Mouse (Mus musculus): ENCODE measurements around the gene Krt9.
A peak's percentile ranks its signal among the peaks of the same experiment; 100 is the strongest.

Krt9 gene

DNA sequence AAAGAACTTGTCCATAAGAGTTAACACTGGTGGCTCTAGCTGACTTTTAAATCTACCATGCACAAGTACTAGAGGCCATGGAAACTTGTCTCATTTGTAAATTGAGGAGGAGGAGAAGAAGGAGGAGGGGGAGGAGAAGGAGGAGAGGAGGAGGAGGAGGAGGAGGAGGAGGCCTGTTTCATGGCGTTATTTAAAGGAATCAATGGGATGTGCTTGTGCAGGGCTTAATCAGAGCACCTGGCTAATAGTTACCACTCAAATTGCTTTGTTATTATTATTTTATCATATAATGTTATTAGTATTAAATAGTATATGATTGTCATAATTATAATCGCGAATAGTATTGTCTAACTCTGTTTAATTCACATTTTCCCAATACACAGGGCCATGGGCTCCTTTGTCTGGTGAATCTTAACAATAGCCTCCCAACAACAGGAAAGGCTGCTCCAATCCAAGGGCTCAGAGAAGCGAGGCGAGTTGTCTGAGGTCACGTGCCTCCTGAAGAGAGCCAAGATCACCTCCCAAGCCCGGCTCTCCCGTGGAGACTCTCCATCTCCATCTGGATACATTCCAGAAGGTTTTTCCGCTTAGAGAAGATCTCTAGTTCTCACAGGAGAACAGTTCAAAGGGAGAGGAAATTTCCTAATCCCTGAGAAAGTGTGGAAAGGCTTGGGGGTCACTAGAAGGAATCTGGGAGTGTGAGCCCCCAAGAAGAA lies 44.3 kb downstream of the Krt9 start, which contains the start of gene Krt19:
TSS of gene Krt19 (minus strand) at position 51 of the 716 bp plus-strand sequence.
- no peak for DNase-seq (ENCODE audit: low read depth)

DNA sequence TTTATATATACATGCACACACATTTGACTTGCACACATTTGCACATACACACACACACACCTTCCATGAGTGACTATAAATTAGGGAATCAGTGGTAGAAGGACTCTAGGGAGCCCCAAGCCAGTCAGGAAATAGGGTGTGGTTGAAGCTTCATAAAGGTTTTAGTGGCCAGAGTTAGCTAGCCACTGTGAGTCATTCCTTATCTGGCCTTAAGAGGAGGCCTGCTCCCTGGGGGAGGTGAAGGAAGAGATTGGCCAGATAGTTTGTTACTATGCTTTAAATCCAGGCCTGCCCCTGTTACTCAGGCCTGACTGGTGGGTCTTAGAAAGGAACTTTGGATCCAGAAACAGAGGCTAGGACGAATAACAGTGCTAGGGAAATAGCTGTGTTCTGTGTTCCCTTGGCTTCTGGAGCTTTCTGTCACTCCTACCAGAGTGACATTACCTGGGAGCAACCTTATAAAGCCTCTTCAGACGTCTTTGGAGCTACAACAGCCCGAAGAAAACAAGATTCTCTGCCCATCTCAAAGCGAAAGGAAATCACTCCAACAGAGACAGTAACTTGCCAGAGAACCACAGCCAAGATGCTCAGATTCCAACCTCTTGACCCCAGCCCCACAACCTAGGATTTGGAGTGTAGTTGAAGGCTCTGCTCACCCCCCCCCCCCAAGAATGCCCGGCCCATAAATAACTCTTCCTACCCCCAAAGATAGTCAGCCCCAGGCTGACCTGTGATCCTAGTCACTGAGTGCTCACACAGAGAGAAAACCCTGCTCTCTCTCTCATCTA lies 45.3 kb downstream of the Krt9 start:
- DNase-seq (ENCODE audit: low read depth), result peak; percentile 82

DNA sequence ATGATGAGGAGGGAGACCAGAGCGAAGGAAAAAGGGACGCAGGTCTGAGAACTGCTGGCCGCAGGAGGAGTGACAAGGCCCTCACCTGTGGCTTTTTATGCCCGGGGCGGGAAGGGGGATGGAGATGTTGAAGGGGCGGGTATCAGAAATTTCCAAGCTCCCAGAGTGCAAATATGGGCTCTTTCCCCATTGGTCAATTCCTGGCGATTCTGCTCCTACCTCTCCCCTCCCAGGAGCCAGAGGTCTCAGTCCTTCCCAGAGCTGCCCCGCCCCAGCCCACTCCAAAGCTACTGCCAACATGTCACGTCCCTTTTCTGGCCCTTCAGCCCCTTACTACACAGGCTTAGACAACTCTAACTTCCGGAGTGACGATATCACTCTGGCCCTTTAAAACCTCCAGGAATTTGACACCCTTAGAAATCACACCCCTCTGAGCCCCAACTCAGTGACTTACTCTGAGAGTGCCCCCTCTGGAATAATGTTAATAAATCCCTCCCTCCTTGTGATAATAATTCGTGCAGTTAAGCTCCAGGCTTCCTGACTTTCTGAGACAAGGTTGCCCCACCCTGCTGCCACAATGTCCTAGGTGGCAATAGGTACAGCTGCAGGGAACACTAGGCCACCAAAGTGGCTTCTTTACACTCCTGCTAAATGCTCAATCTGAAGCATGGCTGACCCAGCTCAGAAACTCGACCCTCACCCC lies 47.0 kb downstream of the Krt9 start:
- DNase-seq (ENCODE audit: low read depth), result no peak

DNA sequence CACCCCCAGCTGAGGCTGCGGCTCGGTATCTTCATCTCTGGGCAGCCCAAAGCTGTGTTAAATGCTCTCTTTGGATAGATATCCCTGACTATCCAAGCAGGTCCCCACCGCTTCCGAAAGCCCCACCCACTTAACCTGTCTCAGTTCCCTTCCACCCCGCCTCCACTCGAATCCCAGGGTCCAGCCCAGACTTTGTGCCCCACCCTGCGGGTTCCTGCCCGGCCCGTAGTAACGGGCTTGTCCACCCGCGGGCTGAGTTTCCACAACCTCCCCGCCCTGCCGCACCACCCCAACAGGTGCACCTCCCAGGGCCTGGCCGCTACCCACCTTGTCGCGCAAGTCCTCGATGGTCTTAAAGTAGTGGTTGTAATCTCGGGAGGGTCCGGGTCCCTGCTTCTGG lies 47.9 kb downstream of the Krt9 start:
- no peak for DNase-seq (ENCODE audit: low read depth)

DNA sequence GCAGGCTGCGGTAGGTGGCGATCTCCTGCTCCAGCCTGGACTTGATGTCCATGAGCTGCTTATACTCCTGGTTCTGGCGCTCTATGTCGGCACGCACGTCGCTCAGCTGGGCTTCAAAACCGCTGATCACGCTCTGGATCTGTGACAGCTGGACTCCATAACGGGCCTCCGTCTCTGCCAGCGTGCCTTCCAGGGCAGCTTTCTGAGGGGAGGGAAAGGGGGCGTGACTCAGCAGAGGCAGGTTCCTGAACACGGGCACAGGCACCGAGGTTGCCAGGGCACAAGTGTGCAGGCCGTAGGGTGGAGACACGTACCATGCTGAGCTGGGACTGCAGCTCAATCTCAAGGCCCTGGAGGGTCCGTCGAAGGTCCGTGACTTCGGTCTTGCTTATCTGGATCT lies 52.1 kb downstream of the Krt9 start:
- DNase-seq (ENCODE audit: low read depth), result no peak

DNA sequence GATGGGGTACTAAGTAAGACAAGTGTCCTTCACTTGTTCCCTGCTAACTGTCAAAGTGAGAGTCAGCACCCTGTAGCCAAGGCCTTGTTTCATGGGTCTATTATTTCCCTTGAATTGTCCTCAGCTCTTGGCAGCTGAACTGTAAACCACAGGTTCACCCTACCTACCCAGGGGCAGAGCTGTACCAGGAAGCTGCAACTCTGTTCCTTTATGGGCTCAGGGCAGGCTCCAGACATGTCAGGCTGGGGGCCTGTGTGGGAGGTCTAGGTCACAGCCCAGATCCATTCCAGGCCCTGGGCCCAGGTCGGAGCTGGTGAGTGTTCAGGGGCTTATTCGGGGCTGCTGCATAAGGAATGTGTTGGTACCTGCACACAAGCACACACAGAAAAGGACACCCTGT lies 53.7 kb downstream of the Krt9 start:
- no peak for DNase-seq (ENCODE audit: low read depth)

DNA sequence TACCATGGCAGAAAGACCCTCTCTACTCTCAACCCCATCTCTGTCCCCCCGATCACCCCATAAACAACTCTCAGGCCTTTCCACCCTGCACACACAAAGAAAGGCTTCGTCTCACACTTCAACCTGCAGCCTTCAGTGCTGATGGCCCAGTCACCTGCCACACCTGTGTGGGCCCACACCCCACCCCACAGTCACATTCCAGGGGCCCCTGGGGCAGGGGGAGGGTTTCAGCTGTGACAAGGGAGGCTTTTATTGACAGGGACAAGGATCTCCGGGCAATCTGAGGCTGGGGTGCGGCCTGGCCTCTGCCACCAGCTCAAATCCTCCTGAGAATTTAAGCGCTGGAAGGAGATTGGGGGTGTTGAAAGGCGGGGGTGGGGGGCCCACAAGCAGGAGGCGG lies 54.2 kb downstream of the Krt9 start:
- no peak for DNase-seq (ENCODE audit: low read depth)

DNA sequence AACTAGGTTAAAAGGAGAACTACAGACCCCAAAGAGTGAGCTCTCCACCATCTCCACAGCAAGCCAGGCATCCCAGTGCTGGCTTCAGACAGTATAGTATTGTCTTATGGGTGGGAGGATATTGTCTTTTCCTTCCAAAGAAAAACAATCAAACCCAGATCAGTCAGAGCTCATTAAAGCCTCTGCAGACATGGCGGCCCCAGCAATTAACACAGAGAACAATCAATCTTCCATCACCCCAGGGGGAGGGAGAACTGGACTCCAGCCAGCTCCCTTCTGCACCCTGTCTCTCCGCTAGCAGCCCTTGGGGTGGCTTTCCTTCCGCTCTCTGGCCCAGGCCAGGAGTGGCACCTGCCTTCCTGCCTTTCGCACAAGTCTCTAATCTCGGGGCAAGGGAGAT lies 55.4 kb downstream of the Krt9 start:
- no peak for DNase-seq (ENCODE audit: low read depth)

All from NIH3T3 (cell line).